Mouse (Mus musculus) midbrain, embryonic 14.5 days (tissue): ENCODE measurements at regions not wholly inside any gene's neighbourhood (a gene's known extent, or its start where the extent isn't known, plus 50 kb on each side); places are given as distances from the start of the nearest gene placed in this dataset.
A peak's percentile ranks its signal among the peaks of the same experiment; 100 is the strongest.

Experiments
- ATAC-seq: fragments of 200-750 bp; cut with Nextera tagmentation; 2 replicates; pipeline ENCODE4 v1.8.0; 2017; ENCODE audit warnings: moderate number of reproducible peaks, moderate library complexity; ENCODE audit not compliant: low FRiP score, low TSS enrichment
- DNase-seq: peaks from one replicate; pipeline ENCODE4 v3.0.0-alpha.2; 2015
- H3K27ac ChIP-seq: fragments of 300-500 bp; sonication (generic); replicated peaks from 2 replicates; pipeline ENCODE4 v1.5.1; 2014; ENCODE audit warnings: mild to moderate bottlenecking, low read depth, low read length, moderate library complexity
- H3K27me3 ChIP-seq: fragments of 300-500 bp; sonication (generic); 2 replicates; pipeline ENCODE4 v1.6.1; 2014; ENCODE audit warnings: low read length, control low read depth, mixed read lengths; ENCODE audit not compliant: control insufficient read depth, insufficient read depth
- H3K36me3 ChIP-seq: fragments of 300-500 bp; sonication (generic); 2 replicates; pipeline ENCODE4 v1.6.1; 2014; ENCODE audit warnings: low read length, control low read depth; ENCODE audit not compliant: control insufficient read depth, insufficient read depth
- H3K4me1 ChIP-seq: fragments of 300-500 bp; sonication (generic); 2 replicates; pipeline ENCODE4 v1.6.1; 2014; ENCODE audit warnings: mild to moderate bottlenecking, antibody characterized with exemption, low read length, control low read depth; ENCODE audit not compliant: control insufficient read depth, insufficient read depth
- H3K4me2 ChIP-seq: fragments of 300-500 bp; sonication (generic); 2 replicates; pipeline ENCODE4 v1.6.1; 2014; ENCODE audit warnings: mild to moderate bottlenecking, low read length, moderate library complexity
- H3K4me3 ChIP-seq: fragments of 300-500 bp; sonication (generic); replicated peaks from 2 replicates; pipeline ENCODE4 v1.5.1; 2014; ENCODE audit warnings: low read depth, low read length
- H3K9ac ChIP-seq: fragments of 300-500 bp; sonication (generic); replicated peaks from 2 replicates; pipeline ENCODE4 v1.6.1; 2014; ENCODE audit warnings: mild to moderate bottlenecking, low read length, moderate library complexity
- H3K9me3 ChIP-seq: fragments of 300-500 bp; sonication (generic); 2 replicates; pipeline ENCODE4 v1.6.1; 2016; ENCODE audit warnings: low read length, control low read depth, mixed read lengths; ENCODE audit not compliant: control insufficient read depth
- WGBS: fragments of 180-500 bp; shearing (Covaris S2); extraction: QIAGEN DNeasy Blood & Tissue Kit; methylation state at CpG from one replicate; pipeline ENCODE4 v1.1.7; 2014; 5-methylcytosine and 5-hydroxymethylcytosine counted together

DNA sequence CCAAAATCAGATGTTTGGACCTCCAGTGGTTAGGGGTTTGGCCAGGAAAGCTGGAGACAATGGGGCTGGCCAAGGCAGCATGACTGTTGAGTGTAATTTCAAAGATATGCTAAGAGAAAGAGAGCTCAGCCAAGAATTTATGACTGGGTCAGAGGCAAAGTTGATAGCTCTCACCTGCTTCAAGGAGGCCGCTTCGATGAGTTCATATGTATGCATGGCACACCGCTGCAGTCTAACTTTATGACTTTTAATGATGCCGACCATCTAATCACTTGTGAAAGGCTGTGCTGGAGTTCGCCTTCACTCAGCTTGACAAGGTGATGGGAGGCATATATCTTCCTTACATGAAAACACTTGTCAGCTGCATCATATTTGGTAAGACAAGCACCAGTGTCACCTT, 225.4 kb upstream of the Ednra start:
- no peaks in the 10 kb centered on the region for H3K9me3 ChIP-seq
- ATAC-seq (no peak), DNase-seq (no peak)
- H3K4me3 ChIP-seq: no peak overlapping the region
- H3K4me1 ChIP-seq: no peaks in the 10 kb centered on the region
- H3K27ac ChIP-seq: no peak overlapping the region
- H3K9ac ChIP-seq: no peak overlapping the region
- no peak overlapping the region for H3K4me2 ChIP-seq
- H3K27me3 ChIP-seq: no peaks in the 10 kb centered on the region
- no peaks in the 10 kb centered on the region for H3K36me3 ChIP-seq
- 90% methylated on average over 5 of the region's 5 CpGs for WGBS

DNA sequence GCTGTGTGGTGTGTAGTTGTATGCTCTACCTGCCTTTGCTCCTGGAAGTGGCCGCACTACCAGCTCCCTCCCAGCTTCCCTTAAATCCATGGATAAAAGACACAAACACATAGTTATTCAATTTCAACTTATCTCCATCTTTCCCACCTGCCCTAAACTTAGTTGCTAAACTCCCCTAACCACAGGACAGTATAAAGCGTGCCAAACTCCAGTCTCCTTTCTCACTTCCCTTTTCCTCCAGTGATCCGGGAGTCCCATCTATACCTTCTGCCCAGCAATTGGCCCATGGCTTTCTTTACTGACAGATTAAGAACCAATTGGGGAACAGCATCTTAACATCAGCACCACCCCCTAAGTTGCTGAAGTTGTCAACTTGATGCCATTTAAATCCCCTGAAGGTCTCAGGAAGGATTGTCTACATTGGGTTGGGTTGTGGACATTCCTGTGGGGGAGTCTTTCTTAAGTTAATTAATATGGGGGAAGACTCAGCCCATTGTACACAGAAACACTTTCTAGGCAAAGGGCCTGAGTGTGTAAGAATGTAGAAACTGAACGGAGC, 234.6 kb upstream of the Ednra start:
- Histone ChIP-seq H3K36me3 (no peaks in the 10 kb centered on the region), H3K27ac (no peak overlapping the region), H3K9ac (no peak overlapping the region), H3K9me3 (no peaks in the 10 kb centered on the region), H3K4me2 (no peak overlapping the region), H3K4me3 (no peak overlapping the region), H3K4me1 (no peaks in the 10 kb centered on the region), H3K27me3 (no peaks in the 10 kb centered on the region)
- 83% methylated on average over 4 of the region's 4 CpGs for WGBS
- no peak for DNase-seq
- ATAC-seq: no peak

DNA sequence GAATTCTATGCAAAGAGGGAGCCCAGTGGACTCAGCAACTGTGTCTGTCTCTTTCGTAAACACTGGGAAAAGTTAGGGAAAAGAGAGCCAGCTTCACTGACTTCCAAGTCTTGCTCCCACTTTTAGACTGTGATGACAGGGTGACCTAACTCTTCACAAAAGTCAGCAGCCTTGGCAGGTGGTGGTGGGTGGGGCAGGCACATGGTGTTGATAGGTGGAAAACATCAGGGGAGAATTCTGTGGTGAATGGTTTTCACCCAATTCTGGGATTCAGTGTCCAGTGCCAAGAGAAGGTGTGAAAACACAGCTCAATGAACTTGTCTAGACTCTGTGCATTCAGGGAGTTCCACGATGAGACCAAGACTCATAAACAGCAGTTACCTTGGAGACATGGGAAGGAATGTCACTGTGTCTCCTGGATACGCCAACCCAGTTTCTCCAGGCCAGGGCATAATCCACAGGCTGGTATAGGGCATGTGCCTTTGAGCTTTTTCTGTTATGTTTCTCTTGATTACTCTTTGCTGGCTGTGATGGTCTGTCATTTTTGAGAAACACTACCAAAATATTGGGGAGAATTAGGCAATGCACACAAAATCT, 238.9 kb upstream of the Ednra start:
- DNase-seq (peak; percentile 9), ATAC-seq (no peak)
- no peak overlapping the region for H3K9ac ChIP-seq
- 41% methylated on average over 3 of the region's 3 CpGs for WGBS
- no peaks in the 10 kb centered on the region for H3K4me1 ChIP-seq
- no peak overlapping the region for H3K4me2 ChIP-seq
- no peak overlapping the region for H3K27ac ChIP-seq
- no peaks in the 10 kb centered on the region for H3K9me3 ChIP-seq
- H3K36me3 ChIP-seq: no peaks in the 10 kb centered on the region
- H3K27me3 ChIP-seq: no peaks in the 10 kb centered on the region
- no peak overlapping the region for H3K4me3 ChIP-seq

DNA sequence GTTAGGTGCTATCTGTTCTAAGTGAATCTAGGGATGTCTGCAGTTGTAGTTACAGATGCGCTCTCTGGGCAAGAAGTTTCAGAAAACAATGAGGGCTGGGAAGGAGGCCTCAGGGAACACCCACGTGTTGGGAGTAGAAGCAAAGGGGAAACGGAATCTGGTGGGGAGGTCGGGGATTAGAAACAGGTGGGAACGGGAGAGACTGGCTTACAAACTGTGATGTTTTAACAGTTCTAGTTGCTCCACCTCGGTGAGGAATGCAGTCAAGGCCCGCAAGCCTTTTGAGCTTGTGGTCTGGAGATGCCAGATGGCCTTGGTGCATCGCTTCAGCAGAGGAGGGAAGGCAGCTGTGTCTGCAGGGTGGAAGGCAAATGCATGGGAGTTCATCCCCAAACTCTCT, 242.7 kb upstream of the Ttc29 start:
- no peak overlapping the region for H3K27ac ChIP-seq
- no peak overlapping the region for H3K4me2 ChIP-seq
- no peaks in the 10 kb centered on the region for H3K36me3 ChIP-seq
- no peaks in the 10 kb centered on the region for H3K9me3 ChIP-seq
- no peak overlapping the region for H3K4me3 ChIP-seq
- no peaks in the 10 kb centered on the region for H3K4me1 ChIP-seq
- no peak for DNase-seq
- WGBS: 75% methylated on average over 8 of the region's 8 CpGs
- H3K9ac ChIP-seq: no peak overlapping the region
- ATAC-seq: no peak
- no peaks in the 10 kb centered on the region for H3K27me3 ChIP-seq

DNA sequence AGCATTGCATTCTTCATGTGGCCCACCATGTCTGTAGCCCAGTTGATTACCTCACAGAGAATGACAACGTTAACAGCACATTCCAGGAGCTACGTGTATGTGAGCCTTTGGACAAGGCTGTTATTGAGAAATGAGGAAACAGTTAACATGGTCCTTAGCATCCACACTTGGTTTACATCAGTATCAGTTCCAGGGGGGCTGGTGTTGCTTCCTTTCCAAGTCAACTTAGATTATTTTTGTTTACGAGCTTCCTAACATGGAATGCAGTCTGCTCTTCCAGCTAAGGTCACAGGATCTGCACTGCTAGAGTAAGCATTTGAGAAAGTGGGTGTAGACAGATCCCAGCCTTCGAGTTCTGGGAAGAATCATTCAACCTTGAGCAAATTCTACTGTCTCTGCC, 239.4 kb upstream of the Ttc29 start:
- H3K9me3 ChIP-seq: no peaks in the 10 kb centered on the region
- H3K36me3 ChIP-seq: no peaks in the 10 kb centered on the region
- H3K4me2 ChIP-seq: no peak overlapping the region
- no peak overlapping the region for H3K4me3 ChIP-seq
- ATAC-seq: no peak
- H3K27me3 ChIP-seq: no peaks in the 10 kb centered on the region
- H3K4me1 ChIP-seq: no peaks in the 10 kb centered on the region
- DNase-seq: no peak
- H3K27ac ChIP-seq: no peak overlapping the region
- H3K9ac ChIP-seq: no peak overlapping the region
- 85% methylated on average over 4 of the region's 4 CpGs for WGBS

DNA sequence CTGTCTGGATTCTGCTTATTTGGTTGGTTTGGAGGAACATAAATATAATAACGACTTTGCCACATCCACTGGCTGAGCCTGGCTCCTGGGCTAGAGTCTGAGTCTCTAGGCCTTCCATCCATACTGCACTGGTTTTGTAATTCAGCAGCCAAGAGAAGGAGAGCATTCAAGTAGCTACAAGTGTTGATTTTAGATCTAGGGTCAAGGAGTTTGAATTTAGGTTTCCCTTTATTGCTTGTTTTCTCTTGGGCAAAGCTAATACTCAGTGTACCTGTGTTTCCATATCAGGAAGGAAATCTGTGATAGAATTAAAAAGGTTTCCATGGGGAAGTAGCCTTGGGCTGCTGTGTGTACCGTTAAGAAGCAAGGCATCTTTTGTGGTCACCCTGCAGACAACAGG, 234.0 kb upstream of the Ttc29 start:
- H3K4me2 ChIP-seq: no peak overlapping the region
- no peaks in the 10 kb centered on the region for H3K9me3 ChIP-seq
- H3K27ac ChIP-seq: no peak overlapping the region
- WGBS: 55% methylated on average over 2 of the region's 2 CpGs
- no peak for ATAC-seq
- H3K27me3 ChIP-seq: no peaks in the 10 kb centered on the region
- no peak overlapping the region for H3K4me3 ChIP-seq
- no peaks in the 10 kb centered on the region for H3K4me1 ChIP-seq
- H3K36me3 ChIP-seq: no peaks in the 10 kb centered on the region
- no peak overlapping the region for H3K9ac ChIP-seq
- DNase-seq: no peak

DNA sequence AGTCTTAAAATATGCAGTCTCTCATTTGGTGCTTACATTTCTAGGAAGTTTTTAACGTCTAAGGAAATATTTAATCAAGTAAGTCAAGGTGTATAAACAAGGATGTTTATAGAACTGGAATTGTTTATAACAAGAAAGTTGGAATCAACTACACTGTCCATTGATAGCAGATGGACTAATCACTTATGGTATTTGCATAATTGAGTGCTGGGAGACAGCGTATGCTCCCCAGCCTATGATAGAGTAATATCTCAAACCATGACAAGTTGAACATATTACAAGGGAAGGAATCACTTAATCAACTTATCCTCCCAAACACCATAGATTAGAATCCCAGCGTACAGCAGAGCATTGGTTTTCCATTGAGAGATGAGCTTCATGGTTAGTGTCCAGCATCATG, 232.4 kb upstream of the Ttc29 start:
- no peak for DNase-seq

DNA sequence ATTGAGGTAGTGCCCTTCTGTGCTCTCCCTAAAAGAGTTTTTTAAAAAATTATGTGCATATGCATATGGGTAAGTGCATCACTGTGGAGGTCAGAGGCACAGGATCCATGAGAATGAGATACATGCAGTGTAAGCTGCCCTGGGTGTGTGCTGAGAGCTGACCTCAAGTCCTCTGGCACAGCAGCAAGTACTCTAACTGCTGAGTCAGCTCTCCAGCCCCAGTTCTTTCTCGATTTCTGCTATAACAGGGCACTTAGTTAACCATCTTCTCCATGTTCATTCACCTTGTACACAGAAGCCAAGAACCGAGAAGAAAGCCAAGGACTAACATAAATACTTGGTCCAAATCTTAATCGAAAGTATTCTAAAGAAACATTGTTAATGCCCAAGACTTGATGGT, 231.1 kb upstream of the Ttc29 start:
- ATAC-seq (no peak), DNase-seq (no peak)
- Histone ChIP-seq H3K36me3 (no peaks in the 10 kb centered on the region), H3K27ac (no peak overlapping the region), H3K27me3 (no peaks in the 10 kb centered on the region), H3K4me2 (no peak overlapping the region), H3K4me3 (no peak overlapping the region), H3K9me3 (no peaks in the 10 kb centered on the region), H3K9ac (no peak overlapping the region), H3K4me1 (no peaks in the 10 kb centered on the region)
- WGBS: 84% methylated on average over 3 of the region's 3 CpGs

More for the DNA sequence above, 232.4 kb upstream of the Ttc29 start:
- Histone ChIP-seq H3K27me3 (no peaks in the 10 kb centered on the region), H3K4me3 (no peak overlapping the region), H3K27ac (no peak overlapping the region), H3K36me3 (no peaks in the 10 kb centered on the region), H3K4me1 (no peaks in the 10 kb centered on the region), H3K9ac (no peak overlapping the region), H3K9me3 (no peaks in the 10 kb centered on the region), H3K4me2 (no peak overlapping the region)
- ATAC-seq: no peak
- whole genome bisulfite sequencing: 90% methylated on average over 3 of the region's 3 CpGs

DNA sequence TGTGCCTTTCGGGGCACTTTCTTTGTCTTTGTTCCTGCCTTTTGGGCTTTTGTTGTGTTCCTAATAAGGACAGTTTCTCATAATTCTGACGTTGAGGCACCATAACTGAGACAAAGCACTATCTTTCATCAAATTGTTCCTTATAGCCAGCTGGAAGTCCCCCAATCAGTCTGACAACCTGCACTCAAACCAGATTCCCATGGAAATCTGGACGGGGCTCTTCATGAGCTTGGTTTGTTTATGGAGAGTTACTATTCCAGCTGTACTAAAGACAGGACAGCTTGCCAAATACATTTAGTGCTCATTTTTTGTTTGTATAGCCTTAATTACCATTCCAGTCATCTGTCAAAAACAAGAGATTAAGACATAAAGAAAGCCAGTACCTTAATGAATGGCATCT, 229.6 kb upstream of the Ttc29 start:
- Histone ChIP-seq H3K9me3 (no peaks in the 10 kb centered on the region), H3K4me3 (no peak overlapping the region), H3K4me2 (no peak overlapping the region), H3K9ac (no peak overlapping the region), H3K27ac (no peak overlapping the region), H3K27me3 (no peaks in the 10 kb centered on the region), H3K36me3 (no peaks in the 10 kb centered on the region), H3K4me1 (no peaks in the 10 kb centered on the region)
- DNase-seq (no peak), ATAC-seq (no peak)
- 73% methylated on average over 3 of the region's 3 CpGs for WGBS
